Mouse (Mus musculus) brain, embryonic 14.5 days (tissue): ENCODE results near the gene Tent2. TPM values are rescaled to one million over a fixed set of nuclear protein-coding genes. Genes with fewer than 3 reads are reported as not detected.
"Not testable (repeated sequence)": the region's sequence is repeated elsewhere in the genome, so short reads cannot be mapped to it uniquely, and the experiment has no call there.

Experiments used
- DNase-seq: peaks from one replicate; pipeline ENCODE4 v3.0.0-alpha.2; 2011; ENCODE audit warnings: low read depth
- CTCF ChIP-seq: fragments of 200-500 bp; IDR thresholded peaks from 2 replicates; pipeline ENCODE4 v1.5.1; 2012; ENCODE audit warnings: inconsistent platforms, mild to moderate bottlenecking, moderate library complexity, borderline replicate concordance; ENCODE audit not compliant: insufficient read depth, insufficient read length; ENCODE audit errors: extremely low read depth
- POLR2A ChIP-seq: fragments of 200-500 bp; IDR thresholded peaks from 2 replicates; pipeline ENCODE4 v1.6.1; 2012; ENCODE audit warnings: mild to moderate bottlenecking, inconsistent platforms, borderline replicate concordance; ENCODE audit not compliant: poor library complexity, insufficient read depth, insufficient read length, severe bottlenecking; ENCODE audit errors: extremely low read depth
- polyA plus RNA-seq: library from polyadenylated mRNA; depleted of rRNA; stranded (reverse); fragments of >200 nt; gene quantifications from 2 replicates; pipeline ENCODE4 v1.2.3, GENCODE M21; 2012; rRNA removed

The Tent2 gene
- polyA plus RNA-seq = 49.6 and 52.7 TPM in 2 replicates

DNA sequence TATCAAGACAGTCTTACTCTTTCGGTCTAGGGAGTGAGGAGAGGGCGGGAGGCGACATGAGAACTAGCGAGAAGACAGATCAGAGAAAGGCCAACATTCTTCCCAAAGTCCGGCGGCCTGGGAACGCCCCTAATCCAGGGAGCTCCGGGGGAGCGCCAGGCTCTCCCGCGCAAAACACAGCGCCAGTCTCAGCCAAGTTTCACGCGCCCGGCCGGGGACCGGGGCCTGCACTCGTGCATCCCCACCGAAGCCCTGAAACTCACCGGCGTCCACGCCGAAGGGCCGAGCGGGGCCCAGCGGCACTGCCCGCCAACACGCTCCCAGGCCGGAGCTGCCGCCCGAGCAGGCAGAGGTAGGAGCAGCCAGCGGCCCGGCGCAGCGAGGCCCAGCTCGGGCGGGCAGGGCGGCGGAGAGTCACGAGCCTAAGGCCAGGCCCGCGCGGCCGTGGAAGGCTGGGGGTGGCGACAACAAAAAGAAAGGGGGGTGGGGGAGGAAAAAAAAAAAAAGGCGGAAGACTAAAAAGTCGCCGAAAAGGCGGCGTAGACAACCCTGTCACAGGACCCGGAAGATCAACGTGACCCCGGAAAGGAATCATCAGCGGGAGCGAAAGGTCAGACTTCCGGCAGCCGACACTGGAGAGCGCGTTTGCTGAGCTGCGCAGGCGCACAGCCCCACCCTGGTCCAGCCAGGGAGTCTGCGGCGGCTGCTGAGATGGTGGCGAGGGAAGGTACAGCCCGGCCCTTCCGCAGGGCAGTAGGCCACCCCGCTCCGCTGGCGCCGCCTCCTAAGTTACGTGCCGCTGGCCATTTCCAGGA lies at the start of gene Tent2:
Gene Tent2 (minus strand): TSS at position 555 of the 815 bp plus-strand sequence.
- TF ChIP-seq POLR2A (peak; percentile 93; the same call in 1 of the 2 replicates), CTCF (0 out of 2 replicates have a peak, but pooled peaks have one; percentile 5)
- DNase-seq = peak; percentile 99

- peak; percentile 35 for DNase-seq
- TF ChIP-seq POLR2A (no peak), CTCF (no peak)
These were observed 49.0 kb upstream of the Tent2 start for GRCm38 (mm10) chr13:93241180-93241579.

- TF ChIP-seq CTCF (no peak), POLR2A (no peak)
- DNase-seq = no peak
These were observed 47.4 kb upstream of the Tent2 start for GRCm38 (mm10) chr13:93239561-93239960.

- TF ChIP-seq POLR2A (no peak), CTCF (no peak)
These were observed 46.9 kb upstream of the Tent2 start for GRCm38 (mm10) chr13:93239134-93239533.

GRCm38 (mm10) chr13:93237677-93238398 lies 45.7 kb upstream of the Tent2 start:
- no peak for TF ChIP-seq CTCF
- TF ChIP-seq POLR2A = no peak
- DNase-seq = no peak

More at GRCm38 (mm10) chr13:93239134-93239533, 46.9 kb upstream of the Tent2 start:
- no peak for DNase-seq

GRCm38 (mm10) chr13:93234267-93235039 lies 42.3 kb upstream of the Tent2 start:
- TF ChIP-seq POLR2A (no peak), CTCF (no peak)
- no peak for DNase-seq

DNA sequence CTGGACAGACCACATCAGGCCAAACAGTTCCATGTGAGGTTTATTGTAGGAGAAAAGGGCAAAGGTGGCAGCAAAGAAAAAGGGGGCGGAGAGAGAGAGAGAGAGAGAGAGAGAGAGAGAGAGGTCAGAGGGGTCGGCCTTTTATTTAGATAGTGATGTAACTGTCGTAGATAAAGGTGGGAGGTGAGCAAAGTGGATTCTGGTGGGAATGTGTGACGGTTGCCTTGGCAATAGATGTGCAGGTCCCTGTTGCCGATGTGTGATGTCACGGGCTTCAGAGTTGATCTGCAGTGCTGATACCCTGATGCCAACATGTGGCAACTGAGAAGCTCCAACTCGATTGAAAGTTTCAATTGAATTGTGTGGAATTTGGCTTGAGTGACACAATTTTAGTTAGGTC lies 40.1 kb upstream of the Tent2 start:
- no peak for DNase-seq
- TF ChIP-seq POLR2A (no peak), CTCF (no peak)

DNA sequence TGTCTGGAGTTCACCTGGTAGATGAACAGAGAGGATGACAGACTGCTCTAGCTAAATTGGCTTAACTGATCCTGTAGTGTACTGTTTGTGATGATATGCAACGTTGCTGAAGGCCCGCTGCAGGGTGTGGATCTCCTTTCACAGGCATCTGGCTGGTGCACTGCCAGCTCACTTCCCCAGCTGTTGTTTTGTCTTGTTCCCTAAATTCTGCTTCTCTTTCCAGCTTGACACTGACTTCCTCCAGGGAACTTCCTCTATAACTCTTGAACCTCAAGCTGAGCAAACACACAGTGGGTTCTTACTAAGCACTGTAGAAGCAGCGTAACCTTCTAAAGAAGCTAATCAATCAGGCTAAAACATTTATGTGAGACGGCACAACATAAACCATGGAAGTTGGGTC lies 38.8 kb upstream of the Tent2 start:
- DNase-seq = no peak
- TF ChIP-seq POLR2A = no peak
- TF ChIP-seq CTCF = no peak

DNA sequence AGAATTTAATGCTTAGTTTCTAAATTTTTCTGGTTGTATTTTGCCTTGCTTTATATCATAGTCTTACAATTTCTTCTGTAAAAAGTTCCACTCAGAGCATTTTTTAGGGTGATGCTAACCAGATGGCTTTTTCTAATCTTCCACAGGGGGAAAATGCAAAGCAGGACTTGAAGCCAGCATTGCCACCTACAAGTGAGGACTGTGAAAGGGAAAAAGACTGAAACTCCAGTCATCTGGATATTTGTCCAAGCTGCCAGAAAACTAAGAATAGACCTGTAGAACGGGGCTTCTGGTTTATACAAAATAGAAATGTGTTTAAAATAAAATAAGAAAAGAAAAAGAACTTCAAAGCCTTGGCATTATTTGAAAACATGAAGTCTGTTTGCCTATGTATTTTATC lies 19.6 kb upstream of the Tent2 start:
- no peak for TF ChIP-seq CTCF
- TF ChIP-seq POLR2A = no peak
- DNase-seq = no peak

DNA sequence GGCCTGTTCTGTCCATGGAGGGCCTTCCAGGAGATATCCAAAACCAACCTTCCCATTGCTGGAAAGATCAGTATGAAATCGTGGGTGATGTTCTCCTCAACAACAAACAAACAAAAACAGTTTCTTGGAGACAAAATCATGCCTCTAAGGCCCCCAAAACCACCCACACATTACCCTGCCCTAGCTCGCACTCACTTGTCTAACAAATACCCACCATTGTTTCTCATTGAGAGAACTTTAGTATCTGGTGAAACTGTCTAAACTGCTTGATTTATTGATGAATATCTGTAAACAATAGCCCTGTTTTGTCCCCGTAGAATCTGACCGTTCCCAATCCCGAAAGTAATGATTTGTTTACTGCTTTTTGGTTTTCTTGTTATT lies 451 bp upstream of the Tent2 start:
- no peak for DNase-seq
- TF ChIP-seq CTCF = no peak
- no peak for TF ChIP-seq POLR2A

- DNase-seq = no peak
- TF ChIP-seq CTCF = no peak
- TF ChIP-seq POLR2A = no peak
These were observed 2.8 kb downstream of the Tent2 start for GRCm38 (mm10) chr13:93189416-93189815.

DNA sequence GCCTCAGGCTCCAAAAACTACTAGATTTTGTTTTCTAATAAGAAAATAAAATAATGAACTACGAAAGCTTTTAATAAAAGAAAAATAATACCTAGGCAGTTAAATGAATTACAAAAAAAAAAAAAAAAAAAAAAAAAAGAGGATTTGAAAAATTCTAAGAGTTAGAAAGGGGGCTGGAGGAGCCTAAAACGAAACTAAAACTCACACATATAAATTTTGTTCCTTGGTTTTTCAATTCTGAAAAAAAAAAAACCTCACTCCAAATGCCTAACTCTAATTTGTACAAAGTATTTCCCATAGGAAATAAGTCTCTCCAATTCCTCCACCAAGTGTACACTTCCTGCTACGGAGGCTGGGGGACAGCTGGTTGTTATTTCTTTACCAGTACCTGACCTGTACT lies 3.4 kb downstream of the Tent2 start:
- TF ChIP-seq CTCF (no peak), POLR2A (no peak)
- no peak for DNase-seq

GRCm38 (mm10) chr13:93187792-93188191 lies 4.4 kb downstream of the Tent2 start:
- DNase-seq = not testable (repeated sequence)
